Mouse (Mus musculus): ENCODE results near the gene Olfr147. TPM values are rescaled to one million over a fixed set of nuclear protein-coding genes. Genes with fewer than 3 reads are reported as not detected.

Olfr147 gene
- not detected for polyA plus RNA-seq (2014; fragmentation: Illumina TruSeq; extraction: RNeasy Lipid Tissue Mini Kit (QIAGEN cat#74804))

GRCm38 (mm10) chr9:38401398-38401797 is at the start of gene Olfr147:
Gene Olfr147 (plus strand): TSS chr9:38401698.

GRCm38 (mm10) chr9:38366596-38366995 is 34.9 kb upstream of the Olfr147 start, which contains the start of gene Olfr250:
Gene Olfr250 (plus strand): TSS chr9:38366896.

DNA sequence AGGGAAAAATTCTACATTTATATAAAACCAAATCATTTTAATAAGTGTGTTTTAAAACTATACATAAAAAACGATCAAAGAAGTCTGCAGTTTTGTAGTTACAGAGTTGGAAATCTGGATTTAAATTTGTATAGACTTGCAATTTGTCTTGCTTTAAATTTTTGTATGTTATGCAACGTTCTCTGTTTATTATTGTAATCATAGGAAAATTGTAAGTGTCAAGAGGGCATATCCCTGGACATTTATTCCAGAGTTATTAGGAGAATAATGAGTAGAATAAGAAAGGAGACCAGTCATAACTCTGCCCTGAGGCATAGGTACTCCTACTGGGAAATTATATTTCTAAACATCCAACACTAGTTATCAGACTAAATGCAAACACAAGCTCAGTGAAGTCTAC is 24.7 kb upstream of the Olfr147 start, which contains the start of gene Olfr251:
TSS of gene Olfr251 (plus strand) at position 301 of the 400 bp plus-strand sequence.

GRCm38 (mm10) chr9:38429155-38429554 is 27.7 kb downstream of the Olfr147 start, which contains the start of gene Olfr901:
Gene Olfr901 (plus strand): TSS chr9:38429455.

GRCm38 (mm10) chr9:38447352-38447751 is 45.9 kb downstream of the Olfr147 start, which contains the start of gene Olfr902:
Gene Olfr902 (plus strand): TSS chr9:38447652.

Other genes with a start within 250 kb of the Olfr147 start
- not detected for gene Olfr891, start 220.9 kb upstream of the Olfr147 start, polyA plus RNA-seq (2014; fragmentation: Illumina TruSeq; extraction: RNeasy Lipid Tissue Mini Kit (QIAGEN cat#74804))
- not detected for gene Olfr893, start 193.3 kb upstream of the Olfr147 start, polyA plus RNA-seq (2014; fragmentation: Illumina TruSeq; extraction: RNeasy Lipid Tissue Mini Kit (QIAGEN cat#74804))
- gene Olfr894, start 183.6 kb upstream of the Olfr147 start, polyA plus RNA-seq (2014; fragmentation: Illumina TruSeq; extraction: RNeasy Lipid Tissue Mini Kit (QIAGEN cat#74804)): not detected
- gene Olfr143, start 148.9 kb upstream of the Olfr147 start, polyA plus RNA-seq (2014; fragmentation: Illumina TruSeq; extraction: RNeasy Lipid Tissue Mini Kit (QIAGEN cat#74804)): not detected
- not detected for gene Olfr895, start 133.8 kb upstream of the Olfr147 start, polyA plus RNA-seq (2014; fragmentation: Illumina TruSeq; extraction: RNeasy Lipid Tissue Mini Kit (QIAGEN cat#74804))
- gene Olfr896-ps1, start 110.6 kb upstream of the Olfr147 start, polyA plus RNA-seq (2014; fragmentation: Illumina TruSeq; extraction: RNeasy Lipid Tissue Mini Kit (QIAGEN cat#74804)): not detected
- gene Olfr25, start 72.6 kb upstream of the Olfr147 start, polyA plus RNA-seq (2014; fragmentation: Illumina TruSeq; extraction: RNeasy Lipid Tissue Mini Kit (QIAGEN cat#74804)): not detected
- gene Olfr898, start 53.3 kb upstream of the Olfr147 start, polyA plus RNA-seq (2014; fragmentation: Illumina TruSeq; extraction: RNeasy Lipid Tissue Mini Kit (QIAGEN cat#74804)): not detected
- not detected for gene Olfr250, start 34.8 kb upstream of the Olfr147 start, polyA plus RNA-seq (2014; fragmentation: Illumina TruSeq; extraction: RNeasy Lipid Tissue Mini Kit (QIAGEN cat#74804))
- not detected for gene Olfr251, start 24.6 kb upstream of the Olfr147 start, polyA plus RNA-seq (2014; fragmentation: Illumina TruSeq; extraction: RNeasy Lipid Tissue Mini Kit (QIAGEN cat#74804))
- gene Olfr901, start 27.8 kb downstream of the Olfr147 start, polyA plus RNA-seq (2014; fragmentation: Illumina TruSeq; extraction: RNeasy Lipid Tissue Mini Kit (QIAGEN cat#74804)): not detected
- gene Olfr902, start 46.0 kb downstream of the Olfr147 start, polyA plus RNA-seq (2014; fragmentation: Illumina TruSeq; extraction: RNeasy Lipid Tissue Mini Kit (QIAGEN cat#74804)): not detected
- not detected for gene Olfr904, start 61.4 kb downstream of the Olfr147 start, polyA plus RNA-seq (2014; fragmentation: Illumina TruSeq; extraction: RNeasy Lipid Tissue Mini Kit (QIAGEN cat#74804))
- gene Olfr905, start 69.4 kb downstream of the Olfr147 start, polyA plus RNA-seq (2014; fragmentation: Illumina TruSeq; extraction: RNeasy Lipid Tissue Mini Kit (QIAGEN cat#74804)): not detected
- not detected for gene Olfr906, start 85.4 kb downstream of the Olfr147 start, polyA plus RNA-seq (2014; fragmentation: Illumina TruSeq; extraction: RNeasy Lipid Tissue Mini Kit (QIAGEN cat#74804))
- not detected for gene Olfr907, start 94.1 kb downstream of the Olfr147 start, polyA plus RNA-seq (2014; fragmentation: Illumina TruSeq; extraction: RNeasy Lipid Tissue Mini Kit (QIAGEN cat#74804))
- not detected for gene Olfr911-ps1, start 119.9 kb downstream of the Olfr147 start, polyA plus RNA-seq (2014; fragmentation: Illumina TruSeq; extraction: RNeasy Lipid Tissue Mini Kit (QIAGEN cat#74804))
- not detected for gene Olfr910, start 136.2 kb downstream of the Olfr147 start, polyA plus RNA-seq (2014; fragmentation: Illumina TruSeq; extraction: RNeasy Lipid Tissue Mini Kit (QIAGEN cat#74804))
- not detected for gene Olfr912, start 178.5 kb downstream of the Olfr147 start, polyA plus RNA-seq (2014; fragmentation: Illumina TruSeq; extraction: RNeasy Lipid Tissue Mini Kit (QIAGEN cat#74804))
- gene Olfr913, start 191.1 kb downstream of the Olfr147 start, polyA plus RNA-seq (2014; fragmentation: Illumina TruSeq; extraction: RNeasy Lipid Tissue Mini Kit (QIAGEN cat#74804)): not detected
- gene Olfr914, start 203.4 kb downstream of the Olfr147 start, polyA plus RNA-seq (2014; fragmentation: Illumina TruSeq; extraction: RNeasy Lipid Tissue Mini Kit (QIAGEN cat#74804)): not detected

All from ovary, adult 10 weeks (tissue).